Mouse (Mus musculus): ENCODE data around the gene Ankk1. TPM values are rescaled to one million over a fixed set of nuclear protein-coding genes. Genes with fewer than 3 reads are reported as not detected.

Ankk1 gene
- total RNA-seq (2023), result not detected

DNA sequence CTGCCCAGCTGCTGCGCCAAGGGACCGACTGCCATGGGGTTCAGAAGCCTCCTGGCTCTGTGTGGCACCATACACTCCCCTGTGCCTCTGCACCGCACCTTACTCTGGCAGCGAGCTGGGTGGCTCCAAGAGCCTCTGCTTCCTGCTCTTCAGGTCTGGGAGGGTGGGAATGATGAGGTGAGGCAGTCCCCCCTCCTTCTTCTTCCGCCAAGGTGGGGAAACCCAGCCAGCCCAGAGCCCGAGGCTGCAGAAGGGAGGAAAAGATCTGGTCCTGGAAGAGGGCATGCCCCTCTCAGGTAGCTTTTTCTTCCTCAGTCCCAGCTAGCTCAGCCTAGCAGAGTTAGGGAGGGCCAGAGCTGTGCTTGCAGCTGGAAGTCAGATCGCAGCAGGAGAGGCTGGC is at the start of gene Ankk1:
Gene Ankk1 (minus strand): TSS at position 101 of the 400 bp plus-strand sequence.

Other genes with a start within 250 kb of the Ankk1 start
- not detected for gene Gm4894, start 176.5 kb downstream of the Ankk1 start, total RNA-seq (2023)
- not detected for gene Drd2, start 86.4 kb downstream of the Ankk1 start, total RNA-seq (2023)
- gene Ttc12, start 59.2 kb upstream of the Ankk1 start, total RNA-seq (2023), result not detected